Mouse (Mus musculus) gastrocnemius, adult 18-20 months (tissue): Measurements from ENCODE around the gene Gm49380. TPM values are rescaled to one million over a fixed set of nuclear protein-coding genes. Genes with fewer than 3 reads are reported as not detected.
"Not testable (repeated sequence)": the region's sequence is repeated elsewhere in the genome, so short reads cannot be mapped to it uniquely, and the experiment has no call there.

Source experiments
- DNase-seq: peaks from one replicate; pipeline ENCODE4 v3.0.0; 2021; ENCODE audit warnings: low spot score
- total RNA-seq, 2 experiments: library from RNA; stranded (reverse); gene quantifications; 2 replicates each; pipeline ENCODE4 v1.2.3; 2021

Gm49380 gene
- total RNA-seq, 2 experiments from 2014 or later = 0.43 to 1.9 TPM

DNA sequence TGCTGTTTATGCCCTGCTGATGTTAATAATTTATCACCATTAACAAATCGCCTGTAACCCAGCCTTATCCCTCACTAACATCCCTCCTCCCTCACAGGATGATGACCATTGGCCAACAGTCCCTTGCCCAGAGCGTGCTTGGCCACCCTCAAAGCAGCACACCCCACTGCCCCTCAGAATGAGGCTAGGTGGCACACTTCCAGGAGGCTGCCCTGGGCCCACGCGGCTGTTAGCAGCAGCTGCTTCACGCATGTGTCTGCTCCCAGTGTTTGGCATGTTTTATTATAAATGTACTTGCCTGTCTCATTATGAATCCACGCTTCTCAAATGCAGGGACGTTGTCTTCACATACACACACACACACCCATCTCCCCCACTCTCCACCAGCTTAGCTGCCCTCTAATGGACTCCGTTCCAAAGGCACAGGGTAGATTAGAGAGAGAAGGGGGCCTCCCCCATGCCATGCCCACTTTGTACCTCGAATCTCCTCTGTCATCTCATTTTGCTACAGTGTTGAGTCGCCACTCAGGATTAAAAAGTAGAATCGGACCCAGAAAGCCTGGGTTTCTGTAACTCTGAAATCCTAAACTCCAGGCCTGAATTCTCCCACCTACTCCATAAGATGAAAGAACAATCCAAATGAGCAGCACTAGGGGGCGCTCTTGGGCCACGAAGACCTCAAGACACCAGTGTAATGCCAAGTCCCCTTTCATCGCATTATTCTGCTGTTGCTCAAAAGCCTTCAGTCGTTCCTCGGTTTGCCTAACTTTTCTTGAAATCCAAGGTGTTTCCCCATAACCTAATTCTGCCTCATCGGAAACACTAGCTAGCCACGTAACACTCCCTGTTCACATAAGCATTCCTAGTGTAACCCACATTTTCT, 12.5 kb upstream of the Gm49380 start:
- DNase-seq = peak; percentile 86

DNA sequence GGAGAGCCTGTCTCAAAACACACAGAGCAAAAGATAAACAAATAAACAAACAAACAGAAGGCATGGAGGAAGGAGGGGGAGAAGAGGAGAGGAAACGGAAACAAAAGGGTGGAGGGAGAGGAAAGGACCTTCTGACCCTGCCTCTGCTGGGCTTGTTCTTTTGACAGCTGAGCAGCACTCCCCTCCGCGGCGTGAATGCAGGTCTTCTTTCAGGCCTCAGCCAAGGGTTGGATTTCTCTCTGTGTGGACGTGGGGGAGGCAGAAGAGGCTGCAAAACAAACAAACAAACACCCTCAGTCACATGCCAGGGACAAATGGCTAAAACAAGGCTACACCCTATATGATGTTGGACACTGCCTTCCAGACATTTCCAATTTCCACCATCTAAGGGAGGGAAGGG, 11.7 kb upstream of the Gm49380 start:
- DNase-seq = no peak

DNA sequence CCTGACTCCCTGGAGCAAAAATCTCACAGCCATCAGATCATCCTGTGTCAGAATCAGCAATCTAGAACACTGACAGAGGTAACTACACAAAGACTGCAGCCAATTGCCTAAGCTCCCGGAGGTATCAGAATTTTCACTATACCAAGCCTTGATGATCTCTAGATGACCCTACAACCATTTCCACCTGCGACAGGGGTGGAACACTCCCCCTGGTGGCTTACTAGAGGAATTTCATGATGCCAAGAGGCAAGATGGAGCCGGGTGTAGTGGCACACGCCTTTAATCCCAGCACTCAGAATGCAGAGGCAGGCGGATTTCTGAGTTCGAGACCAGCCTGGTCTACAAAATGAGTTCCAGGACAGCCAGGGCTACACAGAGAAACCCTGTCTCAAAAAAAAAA, 11.0 kb upstream of the Gm49380 start:
- DNase-seq = no peak

DNA sequence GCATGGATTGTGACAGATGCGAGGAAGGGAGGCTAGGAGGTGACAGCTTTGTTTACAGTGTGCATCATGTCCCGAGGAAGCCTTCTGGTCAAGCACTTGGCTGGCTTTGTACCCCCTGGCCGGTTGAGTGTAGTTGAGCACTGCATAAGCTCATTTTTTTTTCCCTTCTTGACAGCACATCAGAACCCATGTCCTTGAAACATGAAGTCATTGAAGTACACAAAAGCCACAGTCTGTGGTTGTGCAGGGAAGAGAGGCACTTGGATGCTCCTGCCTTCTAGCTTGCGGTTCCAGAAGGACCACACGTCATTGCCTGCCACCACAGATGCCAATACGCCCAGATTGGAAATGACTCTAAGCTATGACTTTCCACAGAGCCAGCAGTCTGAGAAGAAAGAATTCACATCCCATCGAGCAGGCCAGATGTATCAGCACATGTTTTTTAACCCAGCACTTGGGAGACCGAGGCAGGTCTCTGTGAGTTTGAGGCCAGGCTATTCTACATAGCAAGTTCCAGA, 6.7 kb upstream of the Gm49380 start:
- DNase-seq = no peak

DNA sequence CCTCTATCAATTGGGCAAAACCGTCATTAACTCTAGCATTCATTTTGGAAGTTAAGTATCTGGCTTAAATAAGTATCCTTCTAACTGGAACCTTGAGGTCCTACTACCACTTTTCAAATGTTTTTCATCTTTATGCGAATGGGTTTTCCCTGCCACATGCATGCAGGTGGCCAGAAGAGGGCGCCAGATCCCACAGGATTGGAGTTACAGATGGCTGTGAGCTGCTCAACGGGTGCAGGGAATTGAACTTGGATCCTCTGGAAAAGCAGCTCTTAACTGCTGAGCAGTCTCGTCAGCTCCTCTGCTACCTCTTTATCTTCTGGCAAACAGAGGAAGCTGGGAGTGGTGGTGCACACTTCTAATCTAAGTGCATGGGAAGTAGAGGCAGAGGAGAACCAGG, 5.7 kb upstream of the Gm49380 start:
- DNase-seq = no peak

DNA sequence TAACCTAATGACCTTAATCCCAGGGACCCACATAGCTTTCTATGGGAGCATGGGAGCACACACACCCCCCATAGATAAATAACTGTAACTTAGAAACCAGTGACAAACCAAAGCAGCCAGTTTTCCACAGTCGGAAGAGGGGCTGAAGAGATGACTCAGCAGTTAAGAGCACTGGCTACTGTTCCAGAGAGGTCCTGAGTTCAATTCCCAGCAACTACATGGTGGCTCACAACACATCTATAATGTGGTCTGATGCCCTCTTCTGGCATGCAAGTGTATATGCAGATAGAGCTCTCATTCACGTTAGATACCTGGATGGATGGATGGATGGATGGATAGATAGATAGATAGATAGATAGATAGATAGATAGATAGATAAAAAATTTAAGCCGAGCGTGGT, 2.9 kb upstream of the Gm49380 start:
- DNase-seq = no peak

DNA sequence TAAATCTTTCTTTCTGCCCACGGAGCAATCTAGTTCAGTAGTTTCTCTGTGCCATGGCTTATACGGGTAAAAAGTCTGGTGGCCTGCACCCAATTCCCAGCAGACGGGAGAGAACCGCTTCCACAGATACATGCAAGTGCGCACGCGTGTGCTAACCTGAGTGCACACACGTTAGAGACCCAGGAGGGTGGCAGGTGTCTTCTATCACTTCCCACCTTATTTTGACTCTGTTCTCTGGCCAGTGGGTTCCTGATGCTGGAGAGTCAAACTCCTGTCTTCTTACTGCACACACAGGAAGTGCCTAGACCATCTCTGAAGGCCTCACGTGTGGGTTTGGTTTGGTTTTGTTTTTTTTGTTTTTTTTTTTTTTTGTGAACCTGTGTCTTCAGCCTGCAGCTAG, 2.3 kb upstream of the Gm49380 start:
- no peak for DNase-seq

DNA sequence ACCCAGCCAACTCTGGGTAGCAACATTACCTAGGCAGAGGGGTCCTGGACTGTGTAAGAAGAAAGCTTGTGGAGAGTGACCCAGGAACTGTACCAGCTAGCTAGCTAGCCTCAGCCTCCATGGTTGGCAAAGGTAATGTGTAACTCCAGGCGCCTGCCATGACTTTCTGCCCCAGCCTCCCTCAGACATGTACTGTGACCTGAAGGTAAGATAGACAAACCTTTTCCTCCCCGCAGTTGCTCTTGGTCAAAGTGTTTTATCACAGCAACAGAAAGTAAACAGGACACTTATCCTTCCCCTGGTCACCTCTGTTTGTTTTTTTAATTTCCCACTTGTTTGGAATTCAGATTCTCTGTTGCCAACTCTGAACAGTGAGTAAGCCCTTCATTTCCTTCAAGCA, 1.2 kb upstream of the Gm49380 start:
- no peak for DNase-seq

DNA sequence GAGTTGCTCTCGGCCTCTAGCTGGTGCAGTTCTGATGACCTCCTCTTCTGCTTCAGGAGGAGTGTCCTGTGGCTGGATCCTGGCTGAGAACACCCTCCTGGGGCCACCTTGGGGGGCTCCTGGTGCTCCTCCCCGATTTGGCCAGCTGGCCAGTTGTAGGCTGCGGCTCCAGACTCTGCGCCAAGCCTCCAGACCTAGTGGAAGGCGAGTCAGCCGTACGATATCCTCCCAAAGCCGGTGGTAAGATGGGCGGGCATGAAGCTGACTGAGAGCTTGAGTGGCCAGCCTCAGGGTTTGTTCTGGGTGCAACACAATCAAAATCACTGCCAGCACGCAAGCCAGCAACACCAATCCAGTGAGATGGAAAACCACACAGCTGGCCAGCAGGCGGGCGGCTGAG, 1.4 kb downstream of the Gm49380 start:
- not testable (repeated sequence) for DNase-seq

DNA sequence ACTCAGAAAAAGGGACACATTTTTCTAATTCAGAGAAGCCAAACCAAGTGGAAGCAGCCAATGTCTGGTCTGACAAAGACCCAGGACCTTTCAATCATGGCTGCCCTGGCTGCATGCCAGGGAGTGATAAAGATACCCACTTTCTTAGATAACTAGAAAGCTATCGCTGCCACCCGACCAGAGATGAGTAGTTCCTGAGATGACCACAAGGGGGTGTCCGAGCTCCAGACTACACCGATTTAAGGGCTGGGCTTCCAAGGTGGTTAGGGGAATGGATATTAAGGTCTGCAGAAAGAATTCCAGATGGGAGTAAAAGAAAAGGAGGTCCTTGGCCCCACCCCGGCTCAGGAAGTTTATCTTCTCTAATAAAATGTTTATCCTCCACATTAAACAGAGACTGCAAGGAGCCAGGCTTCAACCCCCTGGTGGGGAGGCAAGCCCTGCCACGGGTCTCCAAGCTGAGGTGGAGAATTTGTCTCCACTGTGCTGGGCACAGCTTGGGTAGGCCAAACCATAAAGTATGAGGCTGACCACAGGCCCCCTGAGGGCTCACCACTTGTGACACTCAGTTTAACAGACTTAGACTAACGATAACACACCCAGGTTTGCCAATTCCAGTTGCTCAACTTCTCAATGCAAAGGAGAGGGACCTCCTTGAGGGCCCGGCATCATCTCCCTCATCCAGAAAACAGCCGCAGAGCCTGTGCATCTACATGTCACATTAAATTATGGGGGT, 3.8 kb downstream of the Gm49380 start:
- DNase-seq = peak; percentile 73

DNA sequence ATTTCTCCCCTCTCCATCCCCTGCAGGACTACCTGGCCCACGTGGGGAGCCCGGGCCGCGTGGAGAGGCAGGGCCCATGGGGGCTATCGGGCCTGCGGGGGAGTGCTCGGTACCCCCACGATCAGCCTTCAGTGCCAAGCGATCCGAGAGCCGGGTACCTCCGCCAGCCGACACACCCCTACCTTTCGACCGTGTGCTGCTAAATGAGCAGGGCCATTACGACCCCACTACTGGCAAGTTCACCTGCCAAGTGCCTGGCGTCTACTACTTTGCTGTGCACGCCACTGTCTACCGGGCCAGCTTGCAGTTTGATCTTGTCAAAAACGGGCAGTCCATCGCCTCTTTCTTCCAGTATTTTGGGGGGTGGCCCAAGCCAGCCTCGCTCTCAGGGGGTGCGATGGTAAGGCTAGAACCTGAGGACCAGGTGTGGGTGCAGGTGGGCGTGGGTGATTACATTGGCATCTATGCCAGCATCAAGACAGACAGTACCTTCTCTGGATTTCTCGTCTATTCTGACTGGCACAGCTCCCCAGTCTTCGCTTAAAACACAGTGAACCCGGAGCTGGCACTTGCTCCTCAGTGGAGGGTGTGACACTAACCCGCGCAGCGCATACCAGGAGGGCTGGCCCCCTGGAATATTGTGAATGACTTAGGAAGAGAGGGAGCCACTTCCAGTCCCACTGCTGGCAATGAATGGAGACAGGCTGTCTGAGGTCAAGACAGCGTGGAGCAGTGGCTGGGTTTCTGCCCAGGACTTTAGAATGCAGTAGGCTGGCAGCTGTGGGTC, 4.8 kb downstream of the Gm49380 start:
- DNase-seq = no peak

DNA sequence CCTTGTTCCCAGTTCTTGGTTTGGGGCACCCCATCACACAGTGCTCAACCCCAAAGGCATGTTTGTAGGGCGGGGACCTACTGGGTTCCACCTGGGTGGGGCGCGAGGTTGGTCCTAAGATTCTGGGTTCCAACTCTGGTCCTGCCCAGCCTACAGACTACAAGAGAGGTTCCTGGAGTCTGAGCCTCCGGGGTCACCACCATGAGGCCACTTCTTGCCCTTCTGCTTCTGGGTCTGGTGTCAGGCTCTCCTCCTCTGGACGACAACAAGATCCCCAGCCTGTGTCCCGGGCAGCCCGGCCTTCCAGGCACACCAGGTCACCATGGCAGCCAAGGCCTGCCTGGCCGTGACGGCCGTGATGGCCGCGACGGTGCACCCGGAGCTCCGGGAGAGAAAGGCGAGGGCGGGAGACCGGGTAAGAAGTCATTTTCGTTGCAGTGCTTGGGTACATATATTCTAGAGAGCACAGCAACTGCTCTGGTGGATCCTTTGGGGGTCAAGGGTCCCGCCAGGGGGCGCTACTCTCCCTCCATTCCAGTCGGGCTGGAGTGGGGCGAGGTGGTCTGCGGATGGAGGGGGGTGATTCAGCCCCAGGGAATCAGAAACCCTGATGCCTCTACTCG, 5.6 kb downstream of the Gm49380 start:
- no peak for DNase-seq

DNA sequence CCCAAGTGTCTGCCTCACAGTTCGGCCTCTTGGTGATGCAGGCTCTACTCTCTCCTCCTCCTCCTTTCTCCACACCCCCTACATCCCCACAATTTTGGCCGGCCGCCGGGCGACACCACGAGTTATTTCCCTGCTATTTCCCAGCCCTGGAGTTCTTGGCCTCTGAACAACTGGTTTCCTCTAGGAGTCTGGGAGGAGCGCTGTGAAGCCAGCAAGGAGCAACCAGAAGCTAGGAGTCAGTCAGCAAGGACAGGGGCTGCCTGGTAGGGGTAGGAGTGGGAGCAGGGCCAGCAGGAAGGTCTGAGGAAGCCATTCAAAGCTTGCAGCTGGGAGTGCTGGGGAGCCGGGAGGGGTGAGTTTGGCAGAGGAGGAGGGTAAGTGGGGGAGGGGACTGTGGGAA, 6.2 kb downstream of the Gm49380 start, which contains the start of gene C1qtnf5:
TSS of gene C1qtnf5 (plus strand) at position 136 of the 400 bp plus-strand sequence.
- peak; percentile 88 for DNase-seq

DNA sequence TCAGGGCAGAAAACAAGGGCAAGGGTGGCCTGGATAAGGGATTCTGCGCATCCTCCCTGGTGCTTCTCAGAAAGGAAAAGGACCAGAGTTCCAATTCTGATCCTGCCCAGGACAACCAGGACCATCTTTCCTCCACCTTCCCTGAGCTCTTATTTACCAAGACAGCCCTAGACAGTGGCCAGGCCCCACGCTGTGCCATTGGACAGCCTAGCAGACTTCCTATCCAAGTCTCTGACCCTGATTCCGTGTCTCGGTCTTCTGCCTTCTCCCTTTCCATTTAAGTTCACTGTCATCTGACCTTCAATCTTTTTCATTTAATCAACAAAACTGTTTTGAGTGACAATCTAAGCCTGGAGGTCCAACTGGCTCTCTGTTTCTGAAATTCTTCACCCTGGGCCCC, 6.7 kb downstream of the Gm49380 start:
- DNase-seq = no peak

DNA sequence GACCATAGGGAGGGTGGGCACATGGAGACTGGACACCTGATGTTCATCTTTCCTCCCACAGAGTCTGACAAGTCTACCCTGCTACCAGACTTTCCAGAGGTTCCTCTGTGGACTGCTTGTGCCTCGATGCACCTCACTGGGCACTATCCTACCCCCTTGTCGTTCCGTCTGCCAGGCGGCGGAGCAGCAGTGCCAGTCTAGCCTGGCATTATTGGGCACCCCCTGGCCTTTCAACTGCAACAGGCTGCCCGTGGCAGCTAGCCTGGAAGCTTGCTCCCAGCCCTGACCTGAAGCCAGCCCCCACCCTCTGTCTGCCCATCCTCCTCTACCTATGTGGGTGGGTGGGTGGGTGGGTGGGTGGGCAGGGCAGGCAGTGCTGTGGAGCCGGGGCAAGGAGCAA, 7.1 kb downstream of the Gm49380 start:
- no peak for DNase-seq

DNA sequence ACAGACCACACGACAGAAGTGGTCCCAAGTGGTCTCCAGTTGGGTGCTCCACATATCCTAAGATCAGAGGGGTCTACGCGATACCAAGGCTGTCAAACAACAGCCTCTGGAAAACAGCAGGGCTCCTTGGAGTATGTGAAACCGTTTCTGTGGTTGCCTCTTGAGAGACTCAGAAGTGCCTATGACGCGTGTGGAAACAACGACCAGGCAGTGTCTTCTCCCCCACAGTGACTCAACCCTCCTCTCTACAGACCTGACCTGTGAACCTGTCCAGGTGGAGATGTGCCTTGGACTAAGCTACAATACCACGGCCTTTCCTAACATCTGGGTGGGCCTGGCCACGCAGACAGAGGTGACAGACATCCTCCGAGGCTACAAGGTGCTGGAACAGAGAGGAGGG, 7.5 kb downstream of the Gm49380 start:
- no peak for DNase-seq

DNA sequence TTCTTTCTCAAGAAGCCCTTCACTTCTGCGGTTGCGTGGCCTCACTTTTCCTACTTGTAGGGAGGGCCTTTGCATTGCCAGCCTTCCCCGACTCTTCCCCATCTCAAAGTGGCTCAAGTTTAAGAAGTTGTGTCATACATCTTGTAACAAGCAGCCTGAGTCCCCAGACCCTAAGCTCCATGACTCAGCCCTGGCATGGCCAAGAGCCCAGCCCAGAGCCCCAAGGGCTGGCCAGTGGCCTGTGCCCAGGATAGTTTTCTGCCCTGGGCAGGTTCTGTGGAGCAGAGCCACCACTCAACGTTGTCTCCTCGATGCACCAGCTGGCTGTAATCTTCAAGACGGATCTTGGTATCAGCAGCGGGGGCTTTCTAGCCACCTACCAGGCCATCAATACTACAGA, 8.4 kb downstream of the Gm49380 start:
- peak; percentile 51 for DNase-seq

DNA sequence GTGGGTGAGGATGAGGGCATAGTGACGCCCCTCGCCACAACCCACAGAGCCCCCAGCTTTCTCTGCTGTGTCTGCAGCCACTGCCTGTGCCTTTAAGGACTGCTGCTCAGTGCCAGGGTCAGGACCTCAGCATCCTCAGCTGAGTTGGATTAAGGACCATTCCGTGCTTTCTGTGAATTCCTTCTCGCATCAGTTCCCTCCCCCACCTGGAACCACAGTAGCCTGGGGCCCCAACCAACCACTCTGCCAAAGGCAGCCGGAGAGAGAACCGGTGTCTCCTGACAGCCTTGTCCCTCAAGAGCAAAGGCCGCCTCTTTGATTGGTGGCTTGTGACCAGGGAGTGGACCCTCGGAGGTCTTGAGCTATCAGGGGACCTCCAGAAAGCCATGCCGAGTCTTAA, 11.8 kb downstream of the Gm49380 start, which contains the start of gene Mfrp:
TSS of gene Mfrp (plus strand) at position 240 of the 400 bp plus-strand sequence.
- DNase-seq = no peak

DNA sequence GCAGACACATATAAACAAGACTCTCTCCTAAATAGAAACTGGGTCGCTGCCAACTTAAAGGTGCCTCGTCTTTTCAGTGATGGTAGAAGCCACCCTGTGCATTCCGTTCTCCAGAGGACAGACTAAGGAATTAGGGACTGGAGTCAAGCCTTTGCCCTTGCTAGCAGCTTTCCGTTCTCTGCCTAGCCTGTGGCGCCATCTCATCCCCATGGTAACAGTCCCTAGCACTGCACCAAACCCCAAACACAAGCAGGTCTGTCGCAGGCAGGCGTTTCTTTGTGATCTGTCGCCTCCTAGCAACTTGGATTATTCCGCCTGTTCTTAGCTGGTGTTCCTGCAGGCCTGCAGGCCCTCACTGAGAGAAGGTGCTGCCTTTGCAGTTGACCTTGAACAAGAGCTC, 16.8 kb downstream of the Gm49380 start:
- DNase-seq = no peak

DNA sequence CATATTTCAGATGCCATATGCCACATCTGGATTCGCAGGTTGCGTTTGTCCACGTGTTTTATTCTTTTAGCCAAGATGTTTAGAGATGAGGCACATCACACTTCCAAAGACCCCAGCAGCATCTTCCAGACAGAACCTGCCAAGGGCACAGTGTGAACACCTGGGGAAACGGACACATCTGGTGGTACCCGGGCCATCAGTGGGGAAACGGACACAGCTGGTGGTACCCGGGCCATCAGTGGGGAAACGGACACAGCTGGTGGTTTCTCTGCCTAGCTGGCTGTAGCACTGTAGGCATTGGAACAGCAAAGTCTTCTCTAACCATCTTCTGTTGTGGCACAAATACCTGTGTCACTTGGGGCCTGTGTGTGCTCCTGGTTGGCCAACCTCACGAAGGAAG, 17.5 kb downstream of the Gm49380 start:
- no peak for DNase-seq

DNA sequence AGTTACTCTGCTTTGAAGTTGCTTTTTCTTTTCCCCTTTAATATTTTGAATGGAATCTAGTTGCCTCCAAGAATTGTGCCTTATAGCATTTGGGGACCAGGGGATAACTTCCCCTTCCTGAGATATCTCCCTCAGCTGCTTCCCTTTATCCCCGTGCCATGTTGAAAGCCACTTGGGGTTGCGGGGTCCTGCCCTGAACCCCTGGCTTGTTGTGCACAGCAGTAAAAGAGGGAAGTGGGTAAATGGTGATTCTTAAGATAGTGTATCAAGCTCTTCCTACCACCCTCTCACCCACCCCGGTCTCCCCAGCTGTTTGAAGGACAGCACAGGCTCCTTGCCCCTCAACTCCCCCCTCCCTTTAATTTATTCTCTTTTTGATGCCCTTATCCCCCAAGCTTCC, 18.6 kb downstream of the Gm49380 start:
- DNase-seq = no peak
